Mouse (Mus musculus): Measurements from ENCODE around the gene Dnah17. TPM values are rescaled to one million over a fixed set of nuclear protein-coding genes. Genes with fewer than 3 reads are reported as not detected.

Gene Dnah17
- total RNA-seq, 1 experiment from 2014 or later: 0.15 TPM

DNA sequence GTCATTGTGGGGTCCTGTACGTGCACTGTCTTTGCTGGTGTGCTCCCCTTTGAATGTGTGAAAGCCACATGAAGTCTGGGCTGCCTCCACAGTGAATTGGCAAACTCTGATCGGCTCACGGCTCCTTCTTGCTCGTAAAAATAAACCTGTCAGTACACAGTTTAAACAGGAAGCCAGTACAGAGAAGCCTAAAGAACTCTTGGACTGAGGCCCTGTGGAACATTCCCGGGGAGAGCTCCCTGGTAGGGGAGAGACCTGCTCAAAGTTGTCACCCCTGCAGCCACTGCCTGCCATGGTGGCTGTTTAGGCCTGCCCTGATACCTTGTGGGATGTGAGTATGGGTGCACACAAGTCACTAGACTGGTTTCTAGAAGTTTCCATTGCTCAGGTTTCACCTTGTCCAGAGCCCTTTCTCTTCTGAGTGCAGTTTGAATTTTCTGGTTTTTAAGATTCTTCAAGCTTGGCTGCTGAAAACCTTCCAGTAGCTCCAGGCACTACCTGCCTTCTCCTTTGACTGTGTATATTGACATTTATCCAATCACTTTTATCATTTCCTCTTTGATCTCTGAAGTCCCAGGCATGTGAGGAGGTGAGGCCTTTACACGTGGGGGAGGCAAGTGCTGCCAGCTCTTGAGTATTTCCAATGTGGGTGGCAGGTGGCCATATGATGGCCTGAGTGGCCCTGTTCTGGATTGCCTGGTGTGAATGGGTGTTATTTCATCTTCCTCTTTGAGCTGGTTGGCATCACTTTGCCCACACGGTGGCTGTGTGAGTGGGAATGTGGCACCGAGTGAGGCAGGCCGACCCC lies 136.0 kb downstream of the Dnah17 start:
- DNase-seq: no peak

DNA sequence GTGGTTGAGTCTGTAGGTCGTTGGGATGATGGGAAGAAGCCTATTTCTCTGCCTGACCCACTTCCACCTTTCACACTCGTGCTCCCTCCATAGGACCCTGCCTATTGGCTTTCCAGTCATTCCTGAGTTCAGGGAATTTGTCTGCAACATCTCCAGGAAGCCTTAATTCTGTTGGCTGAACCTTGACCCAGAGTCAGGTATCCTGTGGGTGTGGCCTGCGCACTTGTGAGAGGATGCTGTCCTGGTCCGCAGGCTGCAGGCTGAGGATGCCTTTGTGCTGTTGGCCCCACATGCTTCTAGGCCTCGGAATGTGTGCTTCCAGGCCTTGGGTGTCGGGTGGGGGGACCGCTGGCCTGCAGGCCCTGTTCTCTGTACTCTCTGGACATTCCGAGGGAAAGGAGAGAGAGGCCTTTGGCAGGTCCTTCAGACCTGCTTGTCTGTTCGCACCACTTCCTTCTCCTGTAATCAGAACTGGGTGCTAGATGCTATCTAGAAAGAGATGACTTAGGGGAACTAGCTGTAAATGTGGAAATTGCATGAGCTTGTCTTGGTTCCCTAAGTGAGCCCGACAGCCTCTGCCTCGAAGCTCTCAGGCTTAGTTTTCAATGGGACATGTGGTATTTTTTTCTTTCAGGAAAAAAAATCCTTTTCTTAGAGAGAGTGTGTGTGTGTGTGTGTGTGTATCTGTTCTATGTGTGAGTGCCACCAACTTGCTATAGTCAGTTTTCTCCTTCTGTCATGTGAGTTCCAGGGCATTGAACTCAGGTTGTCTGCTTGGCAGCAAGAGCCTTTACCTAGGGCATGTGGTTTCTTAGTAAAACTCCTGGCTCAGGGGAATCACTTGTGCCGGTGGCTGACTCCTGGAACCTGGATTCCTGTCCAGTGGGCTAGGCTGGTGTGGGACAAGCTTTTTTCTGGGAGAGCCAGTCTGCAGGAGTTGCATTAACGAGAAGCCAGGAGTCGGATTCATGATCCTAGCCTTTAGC lies 137.0 kb downstream of the Dnah17 start:
- DNase-seq: no peak

DNA sequence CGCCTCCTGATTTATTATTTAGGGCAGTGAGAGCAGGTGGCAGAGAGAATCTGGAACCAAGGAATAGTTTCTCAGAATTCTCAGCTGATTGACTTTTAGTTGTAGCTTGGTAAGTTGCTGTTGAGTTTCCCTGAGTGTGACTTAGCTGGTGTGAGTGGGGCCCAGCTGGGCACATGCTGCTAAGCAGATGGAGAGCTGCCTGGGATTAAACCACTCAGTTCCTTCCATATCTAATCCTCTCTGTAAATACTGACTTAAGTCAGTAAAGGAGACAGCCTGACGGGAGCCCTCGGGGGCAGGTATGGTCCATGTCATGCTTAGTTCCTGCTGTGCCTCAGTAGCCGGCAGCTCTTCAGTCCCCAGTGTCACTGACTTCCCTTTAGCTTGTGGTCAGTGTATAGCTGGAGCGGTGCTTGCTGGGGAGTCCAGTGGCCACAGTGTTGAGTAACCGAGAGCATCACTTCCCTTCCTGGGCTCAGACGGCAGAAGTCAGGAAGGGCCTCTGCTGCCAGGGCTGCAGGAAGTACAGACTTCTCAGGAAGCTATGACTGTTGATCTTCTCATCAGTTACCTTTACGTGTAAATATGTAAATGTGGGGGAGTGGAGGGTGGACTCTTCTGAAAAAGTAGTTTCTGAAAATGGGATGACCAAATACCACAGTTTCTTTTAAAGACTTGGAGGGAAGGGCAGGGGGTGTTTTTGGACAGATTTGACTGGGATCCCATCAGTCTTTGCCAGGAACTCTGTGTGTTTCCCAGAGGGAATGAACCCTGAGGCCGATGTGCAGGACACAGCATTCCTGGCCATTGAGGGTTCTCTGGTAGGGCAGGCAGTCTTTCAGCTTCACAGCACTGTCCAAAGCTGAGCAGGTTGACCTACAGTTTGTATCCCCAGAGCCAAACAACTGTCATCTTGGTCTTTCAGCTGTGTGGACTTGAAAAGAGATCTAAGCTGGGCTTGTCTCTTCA lies 138.6 kb downstream of the Dnah17 start:
- no peak for DNase-seq

DNA sequence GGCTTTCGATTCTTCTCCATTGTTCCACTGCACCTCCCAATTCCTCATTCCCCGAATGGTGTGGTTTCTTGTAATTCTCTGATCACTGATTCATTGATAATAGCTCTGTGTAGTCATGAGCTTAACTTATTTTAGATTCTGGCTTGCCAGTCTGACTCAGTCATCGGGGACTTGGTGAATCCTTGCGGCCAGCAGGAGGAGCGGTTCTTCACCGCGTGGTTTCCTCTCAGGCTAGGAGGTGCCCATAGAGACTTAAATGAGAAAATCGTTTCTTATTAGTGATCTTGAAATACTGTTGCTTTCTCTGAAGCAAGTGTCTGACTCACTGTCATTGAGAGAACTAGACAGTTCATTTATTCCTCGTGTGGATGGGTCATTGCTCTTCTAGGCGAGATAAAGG lies 140.5 kb downstream of the Dnah17 start:
- peak; percentile 62 for DNase-seq

DNA sequence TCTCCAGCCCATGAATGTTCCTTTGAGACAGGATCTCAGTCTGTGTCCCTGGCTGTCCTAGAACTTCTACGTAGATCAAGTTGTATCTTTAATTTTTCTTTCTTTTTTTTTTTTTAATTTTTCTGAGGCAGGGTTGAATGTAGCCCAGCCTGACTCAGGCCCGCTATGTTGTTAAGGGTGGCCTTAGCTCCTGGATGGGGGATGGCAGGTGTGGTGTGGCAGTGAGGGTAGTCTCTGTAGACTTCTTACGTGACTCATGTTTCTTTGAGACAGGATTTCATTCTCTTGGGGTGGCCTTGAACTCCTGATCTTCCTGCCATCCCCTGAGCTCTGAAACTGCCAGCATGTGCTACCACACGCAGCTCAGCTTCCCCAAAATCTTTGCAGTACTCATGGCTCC lies 141.2 kb downstream of the Dnah17 start:
- no peak for DNase-seq

DNA sequence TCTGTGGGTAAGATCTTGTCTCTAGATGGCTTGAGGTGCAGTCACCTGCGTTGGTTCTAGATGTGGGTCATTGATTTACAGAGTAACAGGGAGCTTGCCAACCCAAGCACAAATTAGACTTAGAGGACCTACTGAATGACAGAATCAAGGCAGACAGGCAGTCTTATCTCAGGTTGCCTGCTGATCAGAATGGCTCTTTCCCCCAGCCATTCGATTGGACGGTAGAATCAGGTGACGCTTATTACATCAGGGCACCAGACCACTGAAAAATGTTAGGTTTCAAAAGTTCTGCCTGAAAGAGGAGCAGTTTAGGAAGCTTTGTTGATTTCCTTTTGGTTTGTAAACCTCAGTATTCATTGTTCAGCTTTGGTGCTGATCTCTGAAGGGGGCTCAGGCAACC lies 142.5 kb downstream of the Dnah17 start:
- DNase-seq: no peak

DNA sequence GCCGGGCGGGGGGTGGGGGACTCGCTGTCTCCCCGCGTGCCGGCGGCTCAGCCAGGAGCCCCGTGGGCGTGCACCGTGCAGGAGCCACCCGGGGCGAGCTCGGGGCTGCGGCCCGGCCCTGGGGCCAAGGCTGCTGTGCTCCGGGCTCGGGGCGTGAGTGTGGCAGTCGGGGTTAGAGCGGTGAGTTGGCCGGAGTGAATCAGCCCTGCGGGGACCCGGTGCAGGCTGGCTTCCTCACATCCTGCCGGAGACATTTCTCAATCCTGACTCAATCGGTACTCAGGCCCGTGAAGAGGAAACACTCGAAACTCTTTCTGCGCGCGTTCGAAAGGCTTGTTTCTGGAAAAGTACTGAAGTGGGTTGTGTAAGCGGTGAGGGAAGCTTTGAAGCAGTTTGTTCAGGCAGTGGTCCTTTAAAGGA lies 143.4 kb downstream of the Dnah17 start:
- DNase-seq: peak; percentile 75

DNA sequence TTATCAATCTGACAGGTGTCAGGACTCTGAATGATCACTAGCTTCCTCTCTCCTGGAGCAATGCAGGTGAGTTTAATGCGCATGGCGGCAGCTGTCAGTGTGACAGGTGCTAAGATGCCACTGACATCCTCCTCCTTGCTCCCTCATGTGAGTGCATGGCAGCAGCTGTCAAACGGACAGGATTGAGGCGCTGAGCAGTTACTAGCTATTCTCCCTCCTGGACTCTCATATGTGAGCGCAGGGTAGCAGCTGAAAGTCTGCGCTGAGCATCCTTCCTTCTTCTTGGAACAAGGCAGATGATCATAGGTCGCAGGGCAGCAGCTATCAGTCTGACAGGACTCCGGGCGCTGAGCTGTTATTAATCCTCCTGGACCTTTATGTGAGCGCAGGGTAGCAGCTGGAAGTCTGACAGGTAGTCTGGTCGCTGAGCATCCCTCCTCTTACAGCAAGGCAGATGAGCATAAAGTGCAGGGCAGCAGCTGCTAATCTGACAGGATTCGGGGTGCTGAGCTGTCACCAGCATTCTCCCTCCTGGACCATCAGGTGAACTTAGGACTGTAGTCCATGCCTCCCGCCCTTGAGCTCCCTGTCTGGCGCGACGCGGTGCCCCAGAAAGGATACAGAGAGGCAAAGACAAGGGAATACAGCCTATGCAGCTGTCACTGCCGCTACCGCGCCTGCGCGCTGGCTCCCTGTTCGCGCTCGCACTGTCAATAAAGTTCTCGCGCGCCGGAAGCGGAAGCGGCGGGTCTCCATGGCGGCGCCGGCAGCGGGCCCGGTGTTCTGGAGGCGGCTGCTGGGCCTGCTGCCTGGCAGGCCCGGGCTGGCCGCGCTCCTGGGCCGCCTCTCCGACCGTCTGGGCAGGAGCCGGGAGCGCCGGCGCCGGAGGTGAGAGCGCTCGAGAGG lies 144.1 kb downstream of the Dnah17 start, which contains the start of gene Pgs1:
Pgs1 (plus strand) TSS at position 167 of the 906 bp plus-strand sequence.
- peak; percentile 95 for DNase-seq

DNA sequence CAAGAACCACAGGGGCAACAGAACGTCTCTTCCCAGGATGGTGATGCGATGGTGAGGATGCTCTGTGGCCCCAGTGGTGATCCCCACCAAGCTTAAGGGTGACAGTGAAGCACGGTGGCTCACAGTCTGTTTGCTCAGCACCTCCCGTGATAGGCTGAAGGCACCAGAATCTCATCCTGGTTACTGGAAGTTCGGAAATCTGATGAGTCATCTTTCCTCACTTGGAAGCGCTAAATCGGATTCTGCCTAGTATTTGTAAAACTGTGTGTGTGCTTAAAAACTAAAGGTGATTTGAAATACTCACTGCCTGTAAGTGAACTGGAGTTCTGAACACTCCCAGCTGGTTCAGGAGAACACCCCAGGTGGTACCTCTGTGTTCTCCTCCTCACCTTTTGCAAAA lies 146.7 kb downstream of the Dnah17 start:
- no peak for DNase-seq

DNA sequence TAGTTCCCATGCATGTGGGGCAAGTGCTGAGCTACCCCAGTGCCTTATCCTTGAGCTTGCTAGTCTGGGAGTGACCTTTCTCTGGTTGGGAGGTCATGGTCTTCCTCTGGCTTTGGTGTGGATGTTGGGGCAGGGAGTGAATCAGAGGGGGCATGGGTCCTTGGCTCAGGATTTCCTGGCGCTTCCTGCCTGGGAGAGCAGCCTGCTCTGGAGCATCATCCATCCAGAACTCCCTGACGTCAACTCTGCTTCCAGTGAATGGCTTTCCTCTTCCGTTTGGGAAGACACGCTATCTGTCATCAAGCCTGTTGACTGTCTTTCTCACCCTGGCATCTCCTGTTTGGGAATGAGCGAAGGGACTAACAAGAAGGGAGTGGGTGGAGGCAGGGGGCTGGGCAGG lies 148.0 kb downstream of the Dnah17 start:
- DNase-seq: peak; percentile 61

DNA sequence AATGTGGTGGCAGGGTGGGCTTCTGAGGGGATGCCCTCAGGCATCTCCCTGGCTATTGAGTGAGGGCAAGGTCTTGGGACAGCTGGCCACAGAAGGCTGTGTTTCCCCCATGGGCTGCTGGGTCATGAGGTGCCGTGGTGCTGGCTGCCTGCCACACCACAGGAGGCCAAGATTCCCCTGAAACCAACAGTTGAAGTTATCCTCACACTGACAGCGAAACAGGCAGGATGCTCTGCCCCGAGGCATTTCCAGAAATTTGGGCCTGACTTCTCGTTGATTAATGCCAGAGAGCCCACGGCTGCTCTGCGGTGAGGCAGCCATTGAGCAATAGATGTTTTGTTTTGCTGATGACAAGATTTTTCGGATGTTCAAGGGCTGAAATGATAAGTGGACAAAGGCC lies 151.0 kb downstream of the Dnah17 start:
- DNase-seq: no peak

DNA sequence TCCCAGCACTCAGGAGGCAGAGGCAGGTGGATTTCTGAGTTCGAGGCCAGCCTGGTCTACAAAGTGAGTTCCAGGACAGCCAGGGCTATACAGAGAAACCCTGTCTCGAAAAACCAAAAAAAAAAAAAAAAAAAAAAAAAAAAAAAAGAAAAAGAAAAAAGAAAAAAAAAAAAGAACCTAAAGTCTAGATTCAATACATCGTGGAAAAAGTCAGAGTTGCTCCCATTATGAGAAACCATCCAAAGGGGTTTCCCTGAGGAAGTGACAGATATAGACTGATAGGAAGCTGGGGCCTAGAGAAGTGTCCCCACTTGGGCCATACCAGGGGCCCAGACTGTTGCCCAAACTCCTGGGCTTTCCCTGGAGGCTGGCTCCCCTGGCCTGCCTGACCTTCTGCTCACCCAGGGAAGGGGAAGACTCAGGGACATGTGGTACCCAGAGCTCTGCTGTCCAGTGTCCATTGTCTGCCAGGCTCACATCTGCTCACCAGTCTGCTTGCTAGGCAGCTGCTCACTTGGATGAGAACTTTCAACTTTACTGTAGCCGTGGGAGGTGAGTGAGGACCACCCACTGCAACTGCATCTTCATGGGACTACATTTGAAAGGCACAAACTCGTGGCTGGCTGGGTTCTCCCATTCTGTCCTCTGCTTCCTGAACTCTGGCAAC lies 152.6 kb downstream of the Dnah17 start:
- no peak for DNase-seq

DNA sequence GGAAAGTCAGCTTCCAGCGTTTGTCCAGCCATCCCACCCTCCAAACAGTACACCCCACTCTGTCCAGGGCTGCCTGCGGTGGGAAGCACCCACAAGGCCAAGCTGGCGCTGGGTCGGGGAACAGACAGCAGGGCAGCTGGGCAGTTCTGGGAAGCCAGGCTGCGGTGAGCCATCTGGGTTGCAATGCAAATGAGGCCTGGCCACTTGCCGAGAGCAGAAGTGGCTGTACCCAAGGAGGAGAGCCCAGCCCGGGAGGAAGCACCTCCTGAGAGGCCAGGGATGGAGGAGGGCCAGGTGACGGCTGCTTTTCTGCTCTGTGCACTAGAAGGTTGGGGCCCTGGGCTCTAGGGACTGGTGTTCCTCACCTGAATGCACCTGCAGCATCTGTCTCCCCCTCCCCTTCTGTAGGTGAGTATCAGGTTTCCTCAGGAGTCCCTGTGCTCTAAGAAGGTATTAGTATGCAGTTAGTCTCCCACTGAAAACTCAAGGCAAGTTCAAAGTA lies 154.3 kb downstream of the Dnah17 start:
- peak; percentile 70 for DNase-seq

DNA sequence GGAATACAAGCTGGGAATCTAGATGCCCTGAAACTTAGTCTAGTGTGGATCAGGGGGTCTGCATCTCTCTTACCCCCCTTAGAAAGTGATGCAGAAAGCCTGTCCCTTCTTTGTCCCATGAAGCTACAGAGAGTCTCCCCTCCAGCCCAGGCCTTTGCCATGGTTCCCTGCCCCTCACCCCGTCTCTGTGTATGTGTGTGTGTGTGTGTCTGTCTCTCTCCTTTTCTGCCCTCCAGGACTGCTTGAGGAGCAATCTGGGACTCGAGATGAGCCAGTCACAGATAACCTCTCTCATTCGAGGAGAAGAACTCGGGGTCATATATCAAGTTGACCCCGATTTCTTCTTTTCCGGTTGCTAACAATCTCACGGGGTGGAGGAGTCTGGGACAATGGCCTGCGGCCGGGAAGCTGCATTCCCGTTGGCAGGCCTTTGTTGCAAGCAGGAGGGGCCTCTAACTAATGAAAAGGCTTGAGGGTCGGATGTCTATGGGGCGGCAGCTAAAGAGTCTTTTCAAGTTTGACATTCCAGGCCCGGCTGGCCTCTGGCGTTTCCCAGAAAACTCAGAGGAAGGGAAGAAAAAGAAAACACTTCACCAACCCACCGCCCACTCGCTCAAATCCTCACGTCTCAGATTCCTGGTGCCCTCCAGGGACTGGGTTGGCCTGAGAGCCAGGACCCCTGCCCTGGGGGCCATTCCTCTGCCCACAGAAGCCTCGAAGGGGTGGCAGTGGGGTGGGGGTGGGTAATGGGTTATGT lies 155.0 kb downstream of the Dnah17 start:
- peak; percentile 24 for DNase-seq

DNA sequence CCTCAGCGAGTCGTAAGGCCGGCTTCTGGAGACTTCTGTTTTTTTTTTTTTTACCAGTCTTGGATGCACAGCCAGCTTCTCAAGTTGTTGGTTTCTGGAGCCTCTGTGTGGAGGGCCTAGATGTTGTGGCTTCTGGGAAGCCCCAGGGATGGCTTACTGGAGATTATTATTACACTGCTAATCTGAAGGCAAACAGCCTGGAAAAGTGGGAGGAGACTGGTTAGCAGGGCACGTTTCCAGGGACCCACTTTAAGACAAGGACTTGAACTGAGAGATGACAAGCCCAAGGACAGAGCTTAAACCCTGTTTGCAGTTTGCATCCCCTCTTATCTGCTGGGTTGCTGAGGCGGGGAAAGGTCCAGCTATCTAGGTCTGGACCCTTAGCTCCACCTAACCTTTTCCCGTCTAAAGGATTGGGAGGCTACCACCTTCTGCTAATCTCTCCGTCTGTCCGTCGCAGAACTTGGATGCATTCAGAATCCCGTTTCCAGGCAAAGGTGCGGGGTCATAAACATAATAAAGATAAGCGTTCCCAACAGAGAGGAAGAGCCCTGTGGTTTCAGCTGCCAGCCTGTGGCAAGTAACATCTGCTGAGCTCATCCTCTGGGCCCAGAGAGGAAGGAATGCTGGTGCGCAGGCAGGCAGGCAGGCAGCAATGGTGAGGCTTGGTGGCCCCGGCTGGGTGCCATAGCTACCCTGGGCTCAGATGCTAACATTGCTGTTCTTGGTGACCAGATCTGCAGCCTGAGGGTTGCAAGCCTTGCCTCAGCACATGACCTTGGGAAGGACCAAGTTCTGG lies 155.9 kb downstream of the Dnah17 start:
- peak; percentile 33 for DNase-seq

DNA sequence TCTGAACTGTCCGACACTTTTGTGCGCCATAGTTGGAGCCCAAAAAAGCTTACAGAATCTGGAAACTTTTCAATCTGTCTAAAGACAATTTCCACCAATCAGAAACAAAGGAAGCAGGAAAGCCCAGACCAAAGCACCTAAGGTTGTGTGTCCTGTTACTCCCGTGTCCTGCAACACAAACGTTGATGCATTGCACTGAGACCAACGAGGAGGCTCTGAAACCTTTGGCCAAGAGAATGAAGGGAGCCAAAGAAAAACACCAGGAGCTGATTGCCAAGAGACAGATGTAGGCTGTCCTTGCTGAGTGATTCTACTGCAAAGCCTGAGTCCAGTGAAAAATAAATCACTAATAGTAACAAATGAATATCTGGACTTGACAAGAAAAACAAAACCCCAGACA lies 156.9 kb downstream of the Dnah17 start:
- no peak for DNase-seq

DNA sequence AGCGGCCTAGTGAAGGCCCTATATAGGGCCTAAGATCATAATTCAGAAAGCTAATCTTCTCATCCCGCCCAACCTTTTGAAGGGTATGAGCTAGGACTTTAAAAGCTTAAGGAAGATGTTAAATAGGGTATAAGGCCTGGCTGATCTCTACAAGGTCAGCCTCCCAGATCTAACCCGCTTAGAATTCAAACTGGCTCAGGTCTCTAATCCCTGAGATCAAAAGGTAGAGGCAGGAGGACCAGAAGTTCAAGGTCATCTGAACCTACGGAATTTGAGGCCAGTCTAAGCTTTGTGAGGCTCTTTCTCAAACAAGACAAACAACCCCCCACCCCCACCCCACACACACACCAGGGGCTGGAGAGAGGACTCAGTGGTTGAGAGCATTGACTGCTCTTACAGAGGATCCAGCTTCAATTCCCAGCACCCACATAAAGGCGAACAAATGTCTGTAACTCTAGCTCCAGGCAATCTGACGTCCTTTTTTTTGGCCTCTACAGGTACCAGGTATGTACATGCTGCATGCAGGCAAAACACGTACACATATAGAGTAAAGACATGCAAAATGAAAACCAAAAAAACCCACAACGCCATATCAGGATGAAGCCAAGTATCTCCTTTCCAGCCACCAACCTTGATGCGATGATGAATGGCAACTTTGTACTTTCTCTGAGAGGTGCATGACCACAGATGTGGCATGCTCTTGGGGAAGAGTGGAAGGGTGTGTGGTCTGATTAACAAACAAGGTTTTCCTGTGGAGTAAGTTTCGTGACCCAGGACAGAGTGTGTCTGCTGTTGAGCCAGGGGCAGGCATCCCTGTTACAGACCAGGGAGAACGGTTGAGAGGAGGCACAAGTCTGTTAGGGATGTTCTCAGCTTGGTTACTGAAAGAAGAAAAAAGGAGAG lies 157.5 kb downstream of the Dnah17 start:
- DNase-seq: no peak

Data from adrenal gland, postnatal 14 days (tissue).